Mouse (Mus musculus) forebrain, embryonic 16.5 days (tissue): Measurements from ENCODE around the gene Zdhhc23. TPM values are rescaled to one million over a fixed set of nuclear protein-coding genes. Genes with fewer than 3 reads are reported as not detected.

ENCODE experiments used
- ATAC-seq: fragments of 200-750 bp; cut with Nextera tagmentation; 2 replicates; pipeline ENCODE4 v1.8.0; 2017; ENCODE audit warnings: mild to moderate bottlenecking, moderate library complexity
- H3K27ac ChIP-seq: fragments of 300-500 bp; sonication (generic); 2 replicates; pipeline ENCODE4 v1.5.1; 2014; ENCODE audit warnings: low read length, control low read depth
- H3K27me3 ChIP-seq: fragments of 300-500 bp; sonication (generic); replicated peaks from 2 replicates; pipeline ENCODE4 v1.6.1; 2014; ENCODE audit warnings: low read length; ENCODE audit not compliant: control insufficient read depth, insufficient read depth
- H3K36me3 ChIP-seq: fragments of 300-500 bp; sonication (generic); 2 replicates; pipeline ENCODE4 v1.6.1; 2014; ENCODE audit not compliant: control insufficient read depth, insufficient read depth
- H3K4me1 ChIP-seq: fragments of 300-500 bp; sonication (generic); replicated peaks from 2 replicates; pipeline ENCODE4 v1.6.1; 2014; ENCODE audit warnings: low read length; ENCODE audit not compliant: control insufficient read depth, insufficient read depth
- H3K4me2 ChIP-seq: fragments of 300-500 bp; sonication (generic); 2 replicates; pipeline ENCODE4 v1.6.1; 2014; ENCODE audit warnings: mild to moderate bottlenecking, low read length, control low read depth
- H3K4me3 ChIP-seq: fragments of 300-500 bp; sonication (generic); replicated peaks from 2 replicates; pipeline ENCODE4 v1.5.1; 2014; ENCODE audit warnings: mild to moderate bottlenecking, low read length, control low read depth
- H3K9ac ChIP-seq: fragments of 300-500 bp; sonication (generic); replicated peaks from 2 replicates; pipeline ENCODE4 v1.6.1; 2014; ENCODE audit warnings: low read depth, low read length, control low read depth
- H3K9me3 ChIP-seq: fragments of 300-500 bp; sonication (generic); 2 replicates; pipeline ENCODE4 v1.6.1; 2016; ENCODE audit warnings: low read length; ENCODE audit not compliant: control insufficient read depth
- WGBS: fragments of 180-500 bp; shearing (Covaris S2); extraction: QIAGEN DNeasy Blood & Tissue Kit; methylation state at CpG from one replicate; pipeline ENCODE4 v1.1.7; 2014; 5-methylcytosine and 5-hydroxymethylcytosine counted together
- polyA plus RNA-seq: library from polyadenylated mRNA; unstranded; fragments of >200 nt; fragmentation: Nextera tagmentation; extraction: Ambion mirVana; gene quantifications from 2 replicates; pipeline ENCODE4 v1.2.1, GENCODE M21; 2015

The Zdhhc23 gene
- polyA plus RNA-seq, 1 experiment from 2014 or later: 4.7 TPM

DNA sequence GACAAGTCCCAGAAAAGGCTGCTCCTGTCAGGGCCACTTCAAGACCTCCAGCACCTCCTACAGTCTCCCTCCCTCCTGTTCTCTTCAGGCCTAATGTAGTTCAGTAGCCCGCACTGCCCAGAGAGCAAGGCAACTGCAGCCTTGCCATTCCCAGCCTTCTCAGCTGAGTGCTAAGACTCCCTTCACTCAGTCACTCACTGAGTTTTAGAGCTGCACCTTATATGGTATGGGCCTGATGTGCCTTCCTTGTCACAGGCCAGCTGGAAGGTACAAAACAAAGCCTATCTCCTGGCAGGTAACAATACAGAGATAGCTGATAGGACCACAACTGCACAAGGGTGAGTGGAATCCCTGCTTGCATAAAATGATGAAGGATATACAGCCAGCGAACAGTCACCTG lies 7.2 kb downstream of the Zdhhc23 start:
- Histone ChIP-seq H3K4me1 (no peaks in the 10 kb centered on the region), H3K4me3 (no peak overlapping the region), H3K36me3 (no peaks in the 10 kb centered on the region), H3K27ac (no peak overlapping the region), H3K4me2 (no peak overlapping the region), H3K27me3 (no peaks in the 10 kb centered on the region), H3K9ac (no peak overlapping the region), H3K9me3 (no peaks in the 10 kb centered on the region)
- WGBS: 96% methylated on average over 2 of the region's 2 CpGs
- no peak for ATAC-seq

DNA sequence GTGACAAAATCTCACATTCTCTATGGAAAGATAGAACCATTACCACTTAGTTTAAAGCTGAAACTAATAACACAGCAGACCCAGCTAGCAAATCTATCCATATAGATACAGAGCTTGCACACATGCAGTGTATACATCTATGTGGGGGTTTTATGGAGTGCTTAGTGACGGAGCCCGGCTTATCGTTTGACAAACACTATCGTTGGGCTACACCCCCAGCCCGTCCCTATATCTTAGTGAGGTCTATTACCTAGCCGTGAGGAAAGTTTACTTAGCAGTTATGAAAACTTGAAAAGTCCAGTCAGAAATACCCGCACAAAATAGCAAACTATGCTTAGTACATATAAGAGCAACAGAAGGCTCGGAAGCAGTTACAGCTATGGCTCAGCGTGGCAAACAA lies 7.8 kb downstream of the Zdhhc23 start:
- Histone ChIP-seq H3K27ac (no peak overlapping the region), H3K4me2 (no peak overlapping the region), H3K27me3 (no peaks in the 10 kb centered on the region), H3K36me3 (no peaks in the 10 kb centered on the region), H3K4me3 (no peak overlapping the region), H3K9me3 (no peaks in the 10 kb centered on the region), H3K9ac (no peak overlapping the region), H3K4me1 (no peaks in the 10 kb centered on the region)
- no peak for ATAC-seq
- WGBS: 96% methylated on average over 9 of the region's 9 CpGs

DNA sequence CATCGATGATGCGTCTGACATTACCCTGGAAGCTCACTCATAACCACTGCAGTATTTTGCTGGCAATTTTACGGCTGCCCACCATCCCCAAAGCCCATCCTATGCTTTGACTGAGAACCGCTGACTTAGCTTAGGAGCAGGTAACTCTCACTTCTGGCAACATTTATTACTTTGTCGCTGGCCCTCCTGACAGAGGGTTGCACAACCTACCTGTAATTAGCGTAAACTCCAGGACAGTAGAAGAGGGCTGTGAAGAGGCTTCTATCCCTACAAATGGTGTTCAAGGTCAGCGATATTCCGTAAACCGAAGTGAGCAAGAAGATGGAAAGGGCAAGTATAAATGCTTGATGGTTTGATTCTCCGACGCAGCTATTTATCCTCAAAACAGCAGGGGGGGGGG lies 8.4 kb downstream of the Zdhhc23 start:
- H3K27ac ChIP-seq: no peak overlapping the region
- H3K27me3 ChIP-seq: no peaks in the 10 kb centered on the region
- H3K4me3 ChIP-seq: no peak overlapping the region
- whole genome bisulfite sequencing: 93% methylated on average over 11 of the region's 11 CpGs
- no peak overlapping the region for H3K4me2 ChIP-seq
- H3K9ac ChIP-seq: no peak overlapping the region
- no peaks in the 10 kb centered on the region for H3K4me1 ChIP-seq
- ATAC-seq: no peak
- no peaks in the 10 kb centered on the region for H3K36me3 ChIP-seq
- H3K9me3 ChIP-seq: no peaks in the 10 kb centered on the region

DNA sequence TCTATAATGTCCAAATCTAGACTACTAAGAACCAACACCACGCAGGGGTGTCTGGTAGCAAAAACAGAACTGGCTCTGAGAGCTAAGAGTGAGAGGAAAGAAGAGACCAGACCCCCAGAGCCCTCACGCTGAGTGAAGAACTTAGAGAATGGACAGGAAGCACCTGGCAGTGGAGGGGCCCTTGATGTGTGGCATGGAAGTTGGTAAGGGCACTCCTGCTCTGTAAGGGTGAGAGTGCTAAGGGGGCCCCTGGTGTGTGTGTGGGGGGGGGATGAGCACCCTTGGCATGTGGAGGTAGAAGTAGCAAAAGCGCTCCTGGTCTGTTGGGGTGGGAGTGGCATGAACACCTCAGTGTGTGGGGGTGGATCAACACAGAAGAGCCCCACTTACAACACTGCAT lies 9.2 kb downstream of the Zdhhc23 start:
- Histone ChIP-seq H3K4me3 (no peak overlapping the region), H3K4me2 (no peak overlapping the region), H3K27me3 (no peaks in the 10 kb centered on the region), H3K4me1 (no peaks in the 10 kb centered on the region), H3K36me3 (no peaks in the 10 kb centered on the region), H3K9ac (no peak overlapping the region), H3K9me3 (no peaks in the 10 kb centered on the region), H3K27ac (no peak overlapping the region)
- 89% methylated on average over 3 of the region's 3 CpGs for WGBS
- no peak for ATAC-seq

DNA sequence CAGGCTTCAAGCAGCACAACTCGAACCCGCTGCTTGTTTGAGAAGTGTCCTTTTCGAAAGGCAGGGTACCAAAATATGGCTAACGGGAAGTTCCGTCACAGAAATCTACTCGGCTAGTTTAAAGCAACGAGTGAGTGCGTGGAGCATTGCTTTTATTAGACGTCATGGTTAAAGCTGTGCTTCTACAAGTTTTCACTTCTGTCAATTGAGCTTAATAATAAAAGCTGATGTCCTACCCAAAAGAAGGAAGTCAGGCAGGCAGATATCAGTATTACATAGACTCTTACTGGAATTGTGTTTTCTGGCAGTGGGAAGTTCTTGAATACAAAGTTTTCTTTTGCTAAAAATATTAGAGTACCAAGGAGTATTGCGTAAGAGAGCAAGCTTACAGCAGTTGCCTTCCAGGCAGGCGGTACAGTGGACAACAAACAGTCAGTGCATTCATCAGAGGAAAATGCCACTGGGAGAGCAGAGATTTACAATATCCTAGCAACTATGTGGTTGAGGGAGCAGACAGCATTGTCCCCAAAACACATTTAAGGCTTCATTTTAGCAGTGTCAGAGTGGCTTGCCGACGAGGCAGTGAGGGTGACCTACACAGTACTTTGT lies 13.7 kb downstream of the Zdhhc23 start:
- Histone ChIP-seq H3K36me3 (no peaks in the 10 kb centered on the region), H3K4me1 (peaks cover 3% of the 10 kb centered on the region; the same call in 1 of the 2 replicates), H3K9ac (no peak overlapping the region), H3K27ac (no peak overlapping the region), H3K4me3 (no peak overlapping the region), H3K4me2 (no peak overlapping the region), H3K27me3 (no peaks in the 10 kb centered on the region), H3K9me3 (no peaks in the 10 kb centered on the region)
- 56% methylated on average over 13 of the region's 13 CpGs for WGBS
- ATAC-seq: peak; percentile 61; the same call in 1 of the 2 replicates

DNA sequence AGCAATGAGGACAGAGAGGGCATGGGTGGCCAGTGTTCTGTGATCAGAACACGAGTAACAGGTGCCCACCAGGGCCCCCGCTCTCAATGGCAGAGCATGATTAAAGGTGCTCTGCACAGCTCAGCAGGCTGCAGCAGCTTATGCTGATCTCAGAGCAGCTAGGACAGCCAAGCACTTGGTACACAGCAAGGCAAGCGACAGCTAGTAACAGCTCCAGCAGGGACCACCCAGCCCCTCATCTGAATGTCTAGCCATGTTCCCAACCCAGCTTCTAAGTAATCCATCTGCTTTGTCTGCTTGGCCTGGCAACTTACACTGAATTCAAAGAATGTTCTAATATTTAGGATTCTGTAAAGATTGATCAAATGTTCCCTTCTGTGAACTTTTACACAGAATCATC lies 15.8 kb downstream of the Zdhhc23 start:
- Histone ChIP-seq H3K4me2 (no peak overlapping the region), H3K9ac (no peak overlapping the region), H3K36me3 (no peaks in the 10 kb centered on the region; the same call in 1 of the 2 replicates), H3K4me3 (no peak overlapping the region), H3K4me1 (peaks cover 3% of the 10 kb centered on the region; the same call in 1 of the 2 replicates), H3K27ac (0 out of 2 replicates have a peak overlapping the region, but pooled peaks have one; percentile 6), H3K9me3 (no peaks in the 10 kb centered on the region), H3K27me3 (no peaks in the 10 kb centered on the region)
- WGBS: 67% methylated on average over 3 of the region's 3 CpGs
- ATAC-seq: peak; percentile 79

DNA sequence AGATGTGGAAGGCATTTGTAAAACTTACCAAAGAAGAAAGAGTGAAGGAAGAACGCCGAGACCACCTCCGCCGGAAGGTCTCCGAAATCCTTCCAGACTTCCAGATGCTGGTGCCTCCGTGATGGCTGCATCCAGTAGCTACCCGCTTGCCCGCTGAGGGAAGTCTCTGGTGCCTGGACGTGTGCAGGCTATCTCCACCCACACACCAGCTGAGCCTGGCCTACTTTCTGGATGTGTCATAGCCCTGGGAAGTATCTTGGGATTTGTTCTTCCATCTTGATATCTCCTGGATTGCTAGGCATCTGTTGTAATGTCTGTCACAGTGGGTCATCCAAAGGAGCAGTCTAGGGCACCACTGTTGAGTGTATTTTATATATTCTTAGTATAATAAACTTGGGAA lies 16.3 kb downstream of the Zdhhc23 start:
- Histone ChIP-seq H3K9me3 (no peaks in the 10 kb centered on the region), H3K27ac (no peak overlapping the region), H3K9ac (no peak overlapping the region), H3K27me3 (no peaks in the 10 kb centered on the region), H3K36me3 (no peaks in the 10 kb centered on the region; the same call in 1 of the 2 replicates), H3K4me3 (no peak overlapping the region), H3K4me1 (peaks cover 3% of the 10 kb centered on the region; the same call in 1 of the 2 replicates), H3K4me2 (no peak overlapping the region)
- WGBS: 97% methylated on average over 9 of the region's 9 CpGs
- ATAC-seq: no peak

DNA sequence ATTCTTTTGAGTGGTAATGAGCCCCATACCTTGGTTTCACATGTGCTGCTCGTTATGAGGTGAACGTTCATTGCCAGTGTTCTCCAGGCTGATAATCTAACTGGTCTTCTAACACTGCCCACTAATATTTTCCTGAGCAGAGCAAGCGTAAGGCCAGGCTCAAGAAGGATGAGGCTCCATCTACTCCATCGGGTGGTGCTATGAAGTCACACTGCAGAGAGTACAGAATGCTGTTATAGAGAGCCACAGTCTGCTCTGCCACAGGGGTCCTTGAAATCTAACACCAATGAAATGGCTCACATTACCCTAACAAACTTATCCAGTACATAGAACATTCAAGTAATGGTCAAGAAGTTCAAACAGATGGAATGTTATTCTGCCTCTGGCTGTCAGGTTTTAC lies 21.6 kb downstream of the Zdhhc23 start:
- H3K9ac ChIP-seq: no peak overlapping the region

DNA sequence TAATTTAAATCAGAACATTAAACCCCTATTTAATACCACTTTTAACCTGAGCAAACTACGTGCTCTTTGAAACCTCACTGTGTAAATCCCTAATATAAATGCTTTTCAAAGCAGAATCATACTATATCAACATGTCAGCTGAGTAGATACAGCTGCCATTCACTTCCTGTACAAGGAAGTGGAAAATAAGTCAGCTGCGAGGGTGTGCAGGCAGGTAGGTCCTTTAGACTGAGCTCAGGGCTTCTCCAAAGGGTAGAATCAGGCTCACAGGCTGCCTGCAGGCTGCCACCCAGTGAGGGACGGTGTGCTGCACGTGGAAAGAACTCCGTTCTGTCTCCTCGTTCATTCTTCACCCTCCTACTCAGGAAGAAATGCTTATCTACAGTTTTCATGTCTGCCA lies 24.7 kb downstream of the Zdhhc23 start:
- Histone ChIP-seq H3K36me3 (no peaks in the 10 kb centered on the region; the same call in 1 of the 2 replicates), H3K4me3 (no peak overlapping the region), H3K4me1 (no peaks in the 10 kb centered on the region), H3K27ac (no peak overlapping the region), H3K9ac (no peak overlapping the region), H3K27me3 (no peaks in the 10 kb centered on the region), H3K9me3 (no peaks in the 10 kb centered on the region), H3K4me2 (no peak overlapping the region)
- WGBS: 84% methylated on average over 6 of the region's 6 CpGs
- ATAC-seq: no peak

More for the DNA sequence above, 21.6 kb downstream of the Zdhhc23 start:
- H3K27me3 ChIP-seq: no peaks in the 10 kb centered on the region
- no peaks in the 10 kb centered on the region; the same call in 1 of the 2 replicates for H3K36me3 ChIP-seq
- ATAC-seq: no peak
- H3K27ac ChIP-seq: no peak overlapping the region
- WGBS: 79% methylated on average over 4 of the region's 4 CpGs
- H3K4me3 ChIP-seq: no peak overlapping the region
- no peaks in the 10 kb centered on the region for H3K4me1 ChIP-seq
- no peak overlapping the region for H3K4me2 ChIP-seq
- H3K9me3 ChIP-seq: no peaks in the 10 kb centered on the region

DNA sequence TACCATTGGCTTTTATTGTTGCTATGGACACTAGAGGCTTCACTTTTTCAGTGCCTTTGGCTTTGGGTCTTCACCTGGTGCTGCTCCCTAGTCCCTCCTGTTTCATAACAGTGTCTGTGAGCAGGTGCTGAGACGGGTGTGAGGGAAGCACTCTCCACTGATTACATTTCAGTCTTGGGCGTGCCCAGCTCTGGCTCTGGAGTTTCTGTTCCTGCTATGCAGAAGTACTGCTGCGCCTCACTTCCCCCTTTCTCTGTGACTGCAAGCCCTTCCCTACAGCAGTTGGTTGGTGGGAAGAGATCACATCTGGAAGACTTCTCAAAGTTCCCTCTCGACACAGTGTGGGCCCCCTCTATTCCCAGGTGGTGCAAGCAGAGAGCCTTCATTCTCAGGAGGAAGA lies 28.0 kb downstream of the Zdhhc23 start:
- WGBS: 92% methylated on average over 4 of the region's 4 CpGs
- no peaks in the 10 kb centered on the region for H3K9me3 ChIP-seq
- no peak overlapping the region for H3K27ac ChIP-seq
- ATAC-seq: no peak
- H3K4me3 ChIP-seq: no peak overlapping the region
- H3K27me3 ChIP-seq: no peaks in the 10 kb centered on the region
- no peaks in the 10 kb centered on the region for H3K4me1 ChIP-seq
- no peaks in the 10 kb centered on the region for H3K36me3 ChIP-seq
- H3K4me2 ChIP-seq: no peak overlapping the region
- no peak overlapping the region for H3K9ac ChIP-seq
